Mouse (Mus musculus): Measurements from ENCODE around the gene Mios. TPM values are rescaled to one million over a fixed set of nuclear protein-coding genes. Genes with fewer than 3 reads are reported as not detected.
A peak's percentile ranks its signal among the peaks of the same experiment; 100 is the strongest.

Gene Mios
- polyA plus RNA-seq (2015; fragmentation: Nextera tagmentation; extraction: Ambion mirVana), result 26.2 and 27.4 TPM in 2 replicates

- peak; percentile 99 for ATAC-seq (ENCODE audit: low FRiP score)
- no peaks in the 10 kb centered on the region for H3K27me3 ChIP-seq
- peak within 1 kb of the TSS; percentile 58 for H3K4me2 ChIP-seq
- H3K9ac ChIP-seq, result peak within 1 kb of the TSS; percentile 86
- peak within 1 kb of the TSS; percentile 73 for H3K4me3 ChIP-seq
- no peaks in the 10 kb centered on the region for H3K36me3 ChIP-seq
- H3K4me1 ChIP-seq (replicated peaks), result peaks cover 13% of the 10 kb centered on the region
- H3K9me3 ChIP-seq, result no peaks in the 10 kb centered on the region
- WGBS, result under 1% methylated on average over 87 of the region's 90 CpGs
- H3K27ac ChIP-seq, result peak within 1 kb of the TSS; percentile 93
These were observed at the start of gene Mios for GRCm38 (mm10) chr6:8209047-8209865. TSS of gene Mios (plus strand) at chr6:8209222.

GRCm38 (mm10) chr6:8160001-8160400 is 49.0 kb upstream of the Mios start:
- H3K4me1 ChIP-seq (replicated peaks), result no peaks in the 10 kb centered on the region
- no peaks in the 10 kb centered on the region for H3K36me3 ChIP-seq
- ATAC-seq (ENCODE audit: low FRiP score), result no peak
- H3K9me3 ChIP-seq, result no peaks in the 10 kb centered on the region
- H3K27me3 ChIP-seq, result no peaks in the 10 kb centered on the region
- H3K27ac ChIP-seq, result no peak overlapping the region
- H3K4me2 ChIP-seq, result no peak overlapping the region
- WGBS, result 71% methylated on average over 2 of the region's 2 CpGs
- H3K9ac ChIP-seq, result no peak overlapping the region
- no peak overlapping the region for H3K4me3 ChIP-seq

GRCm38 (mm10) chr6:8164741-8165140 is 44.3 kb upstream of the Mios start:
- WGBS, result 70% methylated on average over 1 of the region's 1 CpGs
- H3K27ac ChIP-seq, result no peak overlapping the region

GRCm38 (mm10) chr6:8172101-8172500 is 36.9 kb upstream of the Mios start:
- 74% methylated on average over 1 of the region's 1 CpGs for WGBS
- H3K4me2 ChIP-seq, result no peak overlapping the region

More at GRCm38 (mm10) chr6:8164741-8165140, 44.3 kb upstream of the Mios start:
- Histone ChIP-seq H3K36me3 (no peaks in the 10 kb centered on the region), H3K4me3 (no peak overlapping the region), H3K4me1 (replicated peaks) (no peaks in the 10 kb centered on the region), H3K9ac (no peak overlapping the region), H3K27me3 (no peaks in the 10 kb centered on the region), H3K4me2 (no peak overlapping the region), H3K9me3 (no peaks in the 10 kb centered on the region)
- ATAC-seq (ENCODE audit: low FRiP score), result no peak

GRCm38 (mm10) chr6:8174062-8174461 is 35.0 kb upstream of the Mios start:
- Histone ChIP-seq H3K27ac (no peak overlapping the region), H3K4me1 (replicated peaks) (peaks cover 11% of the 10 kb centered on the region), H3K4me3 (no peak overlapping the region), H3K27me3 (no peaks in the 10 kb centered on the region), H3K4me2 (no peak overlapping the region), H3K36me3 (no peaks in the 10 kb centered on the region), H3K9ac (no peak overlapping the region), H3K9me3 (no peaks in the 10 kb centered on the region)
- WGBS, result 57% methylated on average over 2 of the region's 2 CpGs
- no peak for ATAC-seq (ENCODE audit: low FRiP score)

More at GRCm38 (mm10) chr6:8172101-8172500, 36.9 kb upstream of the Mios start:
- Histone ChIP-seq H3K4me3 (no peak overlapping the region), H3K27ac (no peak overlapping the region), H3K4me1 (replicated peaks) (no peaks in the 10 kb centered on the region), H3K9me3 (no peaks in the 10 kb centered on the region), H3K9ac (no peak overlapping the region), H3K27me3 (no peaks in the 10 kb centered on the region), H3K36me3 (no peaks in the 10 kb centered on the region)
- ATAC-seq (ENCODE audit: low FRiP score), result no peak

- H3K27ac ChIP-seq, result no peak overlapping the region
- no peak overlapping the region for H3K9ac ChIP-seq
- no peaks in the 10 kb centered on the region for H3K9me3 ChIP-seq
- 97% methylated on average over 7 of the region's 7 CpGs for WGBS
- H3K4me1 ChIP-seq (replicated peaks), result peaks cover 11% of the 10 kb centered on the region
- no peaks in the 10 kb centered on the region for H3K36me3 ChIP-seq
- H3K27me3 ChIP-seq, result no peaks in the 10 kb centered on the region
- H3K4me2 ChIP-seq, result no peak overlapping the region
- no peak for ATAC-seq (ENCODE audit: low FRiP score)
- H3K4me3 ChIP-seq, result no peak overlapping the region
These were observed 33.7 kb upstream of the Mios start for GRCm38 (mm10) chr6:8175346-8175745.

GRCm38 (mm10) chr6:8176116-8176515 is 32.9 kb upstream of the Mios start:
- Histone ChIP-seq H3K36me3 (no peaks in the 10 kb centered on the region), H3K27me3 (no peaks in the 10 kb centered on the region), H3K4me1 (replicated peaks) (peaks cover 11% of the 10 kb centered on the region), H3K4me2 (no peak overlapping the region), H3K4me3 (no peak overlapping the region), H3K9me3 (no peaks in the 10 kb centered on the region), H3K27ac (no peak overlapping the region), H3K9ac (no peak overlapping the region)
- ATAC-seq (ENCODE audit: low FRiP score), result no peak
- 94% methylated on average over 2 of the region's 2 CpGs for WGBS

GRCm38 (mm10) chr6:8178397-8178941 is 30.6 kb upstream of the Mios start:
- Histone ChIP-seq H3K27ac (peak overlapping the region; percentile 52), H3K4me2 (peak overlapping the region; percentile 42), H3K9ac (peak overlapping the region; percentile 36; the same call in 1 of the 2 replicates), H3K4me1 (replicated peaks) (peaks cover 11% of the 10 kb centered on the region), H3K27me3 (no peaks in the 10 kb centered on the region), H3K36me3 (no peaks in the 10 kb centered on the region), H3K4me3 (0 out of 2 replicates have a peak overlapping the region, but pooled peaks have one; percentile 2), H3K9me3 (no peaks in the 10 kb centered on the region)
- no peak; the same call in 1 of the 2 replicates for ATAC-seq (ENCODE audit: low FRiP score)
- 16% methylated on average over 10 of the region's 10 CpGs for WGBS

GRCm38 (mm10) chr6:8188599-8189233 is 20.3 kb upstream of the Mios start:
- Histone ChIP-seq H3K27ac (no peak overlapping the region), H3K9ac (no peak overlapping the region), H3K27me3 (no peaks in the 10 kb centered on the region), H3K4me1 (replicated peaks) (no peaks in the 10 kb centered on the region), H3K9me3 (no peaks in the 10 kb centered on the region), H3K36me3 (no peaks in the 10 kb centered on the region), H3K4me3 (no peak overlapping the region), H3K4me2 (no peak overlapping the region)
- 98% methylated on average over 3 of the region's 3 CpGs for WGBS
- ATAC-seq (ENCODE audit: low FRiP score), result peak; percentile 61; the same call in 1 of the 2 replicates

GRCm38 (mm10) chr6:8189917-8190316 is 19.1 kb upstream of the Mios start:
- no peaks in the 10 kb centered on the region for H3K9me3 ChIP-seq
- no peaks in the 10 kb centered on the region for H3K27me3 ChIP-seq
- ATAC-seq (ENCODE audit: low FRiP score), result no peak
- H3K4me3 ChIP-seq, result no peak overlapping the region
- H3K4me2 ChIP-seq, result no peak overlapping the region
- H3K36me3 ChIP-seq, result no peaks in the 10 kb centered on the region
- H3K27ac ChIP-seq, result no peak overlapping the region
- no peaks in the 10 kb centered on the region for H3K4me1 ChIP-seq (replicated peaks)
- H3K9ac ChIP-seq, result no peak overlapping the region
- 71% methylated on average over 3 of the region's 3 CpGs for WGBS

GRCm38 (mm10) chr6:8192517-8192916 is 16.5 kb upstream of the Mios start, which contains the start of gene Col28a1:
TSS of gene Col28a1 (minus strand) at chr6:8192617.
- no peak for ATAC-seq (ENCODE audit: low FRiP score)

GRCm38 (mm10) chr6:8209866-8210186 is 804 bp downstream of the Mios start:
- H3K9me3 ChIP-seq, result no peaks in the 10 kb centered on the region
- H3K4me1 ChIP-seq (replicated peaks), result peaks cover 13% of the 10 kb centered on the region
- no peaks in the 10 kb centered on the region for H3K27me3 ChIP-seq
- H3K4me2 ChIP-seq, result peak overlapping the region; percentile 58
- peaks cover 2% of the 10 kb centered on the region for H3K36me3 ChIP-seq
- WGBS, result 11% methylated on average over 10 of the region's 10 CpGs
- peak; percentile 6; the same call in 1 of the 2 replicates for ATAC-seq (ENCODE audit: low FRiP score)
- H3K9ac ChIP-seq, result peak overlapping the region; percentile 86
- H3K4me3 ChIP-seq, result peak overlapping the region; percentile 73
- peak overlapping the region; percentile 93 for H3K27ac ChIP-seq

More at GRCm38 (mm10) chr6:8192517-8192916, 16.5 kb upstream of the Mios start, which contains the start of gene Col28a1:
- Histone ChIP-seq H3K4me1 (replicated peaks) (no peaks in the 10 kb centered on the region), H3K27ac (no peak within 1 kb of the TSS), H3K4me3 (no peak within 1 kb of the TSS), H3K36me3 (no peaks in the 10 kb centered on the region), H3K9me3 (peaks cover 11% of the 10 kb centered on the region; the same call in 1 of the 2 replicates), H3K9ac (no peak within 1 kb of the TSS), H3K4me2 (no peak within 1 kb of the TSS), H3K27me3 (no peaks in the 10 kb centered on the region)
